ENCODE assay signal across 32 mouse cellular contexts in genomic region chr14:55006541-55006940, GRCm38 (mm10). TPM values are rescaled to one million over a fixed set of nuclear protein-coding genes. Genes with fewer than 3 reads are reported as not detected.
"Had no signal": no experiment of that assay in that cellular context is flagged by ENCODE, and none has a peak within 500 bp of the region (broad histone marks: within the 10 kb centered on the region; RNA-seq: fewer than 3 reads in every experiment).

No protein-coding gene starts in this region.

- H3K27ac ChIP-seq: kidney, embryonic 15.5 days; left cerebral cortex, adult 2 months; liver, embryonic 13.5 days; midbrain, embryonic 13.5 days; neural tube, embryonic 13.5 days; stomach, embryonic 15.5 days had no signal

- H3K4me2 ChIP-seq: kidney, embryonic 15.5 days; liver, embryonic 13.5 days; midbrain, embryonic 13.5 days; neural tube, embryonic 13.5 days; stomach, embryonic 15.5 days had no signal

- H3K27me3 ChIP-seq: kidney, embryonic 15.5 days; liver, embryonic 13.5 days; midbrain, embryonic 13.5 days; neural tube, embryonic 13.5 days; stomach, embryonic 15.5 days had no signal

- H3K4me3 ChIP-seq: kidney, embryonic 15.5 days; left cerebral cortex, adult 2 months; liver, embryonic 13.5 days; midbrain, embryonic 13.5 days; myocyte; neural tube, embryonic 13.5 days; stomach, embryonic 15.5 days had no signal

- H3K9me3 ChIP-seq: kidney, embryonic 15.5 days; liver, embryonic 13.5 days; neural tube, embryonic 13.5 days; stomach, embryonic 15.5 days had no signal

- H3K9ac ChIP-seq: kidney, embryonic 15.5 days; liver, embryonic 13.5 days; midbrain, embryonic 13.5 days; neural tube, embryonic 13.5 days; stomach, embryonic 15.5 days had no signal

- H3K36me3 ChIP-seq: kidney, embryonic 15.5 days; liver, embryonic 13.5 days; midbrain, embryonic 13.5 days; neural tube, embryonic 13.5 days; stomach, embryonic 15.5 days had no signal

- ATAC-seq: midbrain, embryonic 13.5 days; midbrain, embryonic 16.5 days had no signal

- DNase-seq: kidney, postnatal 10 days; kidney, postnatal 36 days; layer of hippocampus, postnatal 36 days; liver, embryonic 13.5 days; lung, adult 2 months; lung, postnatal 14 days; lung, postnatal 4 days; retina, postnatal 1 day; right cerebral cortex, postnatal 25 days; spleen, adult 18-20 months; thymus, postnatal 25 days had no signal

RNA-seq across cellular contexts. Expression of gene Myh7, which starts 12.1 kb away (rescaled TPM):
- total RNA-seq: megakaryocyte progenitor cell, adult 5-6 weeks; megakaryocyte-erythroid progenitor cell, adult 5-6 weeks; monocyte, adult 5-6 weeks; neutrophil, adult 5-6 weeks had no signal
- polyA plus RNA-seq: liver, adult 2 months had no signal

RNA-seq across cellular contexts. Expression of gene Gm17428, which starts 29.8 kb away (rescaled TPM):
- total RNA-seq: layer of hippocampus, adult 8-10 months; layer of hippocampus, postnatal 10 days; layer of hippocampus, postnatal 36 days; left cerebral cortex, adult 2 months; left cerebral cortex, postnatal 10 days; left cerebral cortex, postnatal 36 days; liver, adult 2 months; megakaryocyte progenitor cell, adult 5-6 weeks; megakaryocyte-erythroid progenitor cell, adult 5-6 weeks; monocyte, adult 5-6 weeks; neutrophil, adult 5-6 weeks had no signal
- polyA plus RNA-seq: kidney, embryonic 15.5 days; limb, embryonic 11.5 days; limb, embryonic 14.5 days; liver, adult 2 months; liver, embryonic 13.5 days; liver, embryonic 16.5 days; lung, adult 2 months; lung, embryonic 16.5 days; midbrain, embryonic 13.5 days; midbrain, embryonic 16.5 days; myocyte; neural tube, embryonic 13.5 days; stomach, embryonic 15.5 days; thymus, postnatal 0 days had no signal

RNA-seq across cellular contexts. Expression of gene Myh6, which starts 39.8 kb away (rescaled TPM):
- total RNA-seq: liver, adult 2 months; megakaryocyte progenitor cell, adult 5-6 weeks; megakaryocyte-erythroid progenitor cell, adult 5-6 weeks; monocyte, adult 5-6 weeks; neutrophil, adult 5-6 weeks had no signal
